ENCODE assay signal across 18 mouse cellular contexts in the genomic region with DNA sequence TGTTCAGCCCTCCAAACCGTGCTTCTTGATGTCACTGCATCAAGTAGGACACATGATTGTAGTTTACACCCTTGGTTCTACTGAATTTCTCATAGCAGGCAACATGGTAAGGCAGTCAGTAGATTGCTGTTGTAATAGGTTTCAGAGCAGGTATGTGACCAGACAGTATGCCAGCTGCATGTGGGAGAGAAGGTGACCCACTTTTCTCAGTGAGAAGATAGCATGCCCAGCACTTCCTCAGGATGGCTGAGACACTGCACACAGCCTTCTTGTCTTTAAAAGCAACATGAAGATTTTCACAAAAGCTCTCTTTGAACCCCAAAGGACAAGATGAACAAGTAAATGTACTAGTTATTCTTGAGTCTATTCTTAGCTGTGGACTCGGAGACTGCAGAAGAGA.
"Had no signal": no experiment of that assay in that cellular context is flagged by ENCODE, and none has a peak within 500 bp of the region (broad histone marks: within the 10 kb centered on the region; RNA-seq: fewer than 3 reads in every experiment).

No protein-coding gene starts in this region.

- H3K4me2 ChIP-seq: liver, embryonic 12.5 days; lung, embryonic 14.5 days; midbrain, embryonic 12.5 days; neural tube, embryonic 13.5 days; neural tube, embryonic 15.5 days had no signal

- ATAC-seq: liver, embryonic 12.5 days; midbrain, embryonic 16.5 days had no signal

- H3K27ac ChIP-seq: liver, embryonic 12.5 days; liver, embryonic 14.5 days; midbrain, embryonic 10.5 days; midbrain, embryonic 12.5 days; neural tube, embryonic 13.5 days; neural tube, embryonic 15.5 days had no signal

- H3K27me3 ChIP-seq: liver, embryonic 12.5 days; neural tube, embryonic 13.5 days; neural tube, embryonic 15.5 days had no signal

- DNase-seq: lung, adult 18-20 months; lung, postnatal 10 days; lung, postnatal 4 days; midbrain, embryonic 14.5 days; retina, postnatal 1 day; right cerebral cortex, adult 18-20 months; right cerebral cortex, postnatal 25 days; right cerebral cortex, postnatal 4 days; spleen, adult 18-20 months had no signal

- H3K4me1 ChIP-seq: liver, embryonic 12.5 days; midbrain, embryonic 12.5 days; neural tube, embryonic 13.5 days; neural tube, embryonic 15.5 days had no signal

- H3K4me3 ChIP-seq: liver, embryonic 12.5 days; midbrain, embryonic 10.5 days; midbrain, embryonic 12.5 days; myocyte; neural tube, embryonic 13.5 days; neural tube, embryonic 15.5 days had no signal

- H3K36me3 ChIP-seq: liver, embryonic 12.5 days; midbrain, embryonic 10.5 days; midbrain, embryonic 12.5 days; neural tube, embryonic 13.5 days; neural tube, embryonic 15.5 days had no signal

- H3K9me3 ChIP-seq: neural tube, embryonic 15.5 days had no signal

- H3K9ac ChIP-seq: liver, embryonic 12.5 days; liver, embryonic 14.5 days; lung, embryonic 14.5 days; midbrain, embryonic 12.5 days; neural tube, embryonic 13.5 days; neural tube, embryonic 15.5 days had no signal
